Mouse (Mus musculus): ENCODE data around the gene Ctdspl.

- TF ChIP-seq MAFK (IDR thresholded peaks at IDR 0.05; ENCODE audit: insufficient read depth, low read depth, low read length): no peak
- no peak for TF ChIP-seq CHD2 (IDR thresholded peaks at IDR 0.05; ENCODE audit: low read depth, low read length)
- TF ChIP-seq ZC3H11A (IDR thresholded peaks at IDR 0.05; ENCODE audit: borderline replicate concordance, low read depth, low read length): peak; percentile 73
- TF ChIP-seq ZNF384 (IDR thresholded peaks at IDR 0.05; ENCODE audit: low read depth, low read length): no peak
These were observed 141.3 kb downstream of the Ctdspl start for GRCm38 (mm10) chr9:119067601-119068000.
